Mouse (Mus musculus) limb, embryonic 14.5 days (tissue): ENCODE measurements around the gene Esr2. TPM values are rescaled to one million over a fixed set of nuclear protein-coding genes. Genes with fewer than 3 reads are reported as not detected.

ENCODE experiments used
- ATAC-seq: fragments of 200-750 bp; cut with Nextera tagmentation; 2 replicates; pipeline ENCODE4 v1.8.0; 2017; ENCODE audit warnings: low read depth, moderate number of reproducible peaks, moderate TSS enrichment; ENCODE audit not compliant: low FRiP score
- DNase-seq: peaks from one replicate; pipeline ENCODE4 v3.0.0-alpha.2; 2015; ENCODE audit warnings: low spot score
- H3K27ac ChIP-seq: fragments of 300-500 bp; sonication (generic); replicated peaks from 2 replicates; pipeline ENCODE4 v1.5.1; 2014; ENCODE audit warnings: low read depth, mild to moderate bottlenecking, low read length, moderate library complexity, mixed read lengths
- H3K27me3 ChIP-seq: fragments of 300-500 bp; sonication (generic); 2 replicates; pipeline ENCODE4 v1.6.1; 2014; ENCODE audit warnings: low read length, mixed read lengths; ENCODE audit not compliant: control insufficient read depth, insufficient read depth
- H3K36me3 ChIP-seq: fragments of 300-500 bp; sonication (generic); 2 replicates; pipeline ENCODE4 v1.6.1; 2014; ENCODE audit warnings: mild to moderate bottlenecking, low read length, moderate library complexity, mixed read lengths; ENCODE audit not compliant: control insufficient read depth, insufficient read depth
- H3K4me1 ChIP-seq: fragments of 300-500 bp; sonication (generic); 2 replicates; pipeline ENCODE4 v1.6.1; 2014; ENCODE audit warnings: antibody characterized with exemption, low read length, mixed read lengths; ENCODE audit not compliant: control insufficient read depth, insufficient read depth
- H3K4me2 ChIP-seq: fragments of 300-500 bp; sonication (generic); replicated peaks from 2 replicates; pipeline ENCODE4 v1.6.1; 2014; ENCODE audit warnings: low read depth, mild to moderate bottlenecking, low read length, moderate library complexity; ENCODE audit not compliant: severe bottlenecking
- H3K4me3 ChIP-seq: fragments of 300-500 bp; sonication (generic); replicated peaks from 2 replicates; pipeline ENCODE4 v1.5.1; 2014; ENCODE audit warnings: low read length
- H3K9ac ChIP-seq: fragments of 300-500 bp; sonication (generic); 2 replicates; pipeline ENCODE4 v1.6.1; 2014; ENCODE audit warnings: mild to moderate bottlenecking, low read depth, low read length, moderate library complexity; ENCODE audit not compliant: severe bottlenecking
- H3K9me3 ChIP-seq: fragments of 300-500 bp; sonication (generic); 2 replicates; pipeline ENCODE4 v1.6.1; 2016; ENCODE audit warnings: low read length; ENCODE audit not compliant: control insufficient read depth
- POLR2A ChIP-seq: fragments of 200-500 bp; IDR thresholded peaks from 2 replicates; pipeline ENCODE4 v1.8.0; 2012; ENCODE audit warnings: inconsistent platforms, mild to moderate bottlenecking, moderate library complexity, borderline replicate concordance; ENCODE audit not compliant: insufficient read depth, insufficient read length; ENCODE audit errors: extremely low read depth
- WGBS: fragments of 180-500 bp; shearing (Covaris S2); extraction: QIAGEN DNeasy Blood & Tissue Kit; methylation state at CpG from one replicate; pipeline ENCODE4 v1.1.7; 2014; 5-methylcytosine and 5-hydroxymethylcytosine counted together
- polyA plus RNA-seq, 2 experiments: library from polyadenylated mRNA; depleted of rRNA in 1 of 2; stranded (reverse) in 1 of 2; unstranded in 1 of 2; fragments of >200 nt; fragmentation: Nextera tagmentation in 1 of 2; extraction: Ambion mirVana in 1 of 2; gene quantifications; 2 replicates each; pipeline versions ENCODE4 v1.2.1 to v1.2.3; 2012 to 2014

The Esr2 gene
- polyA plus RNA-seq, 2 experiments = 0.10 to 0.24 TPM

GRCm38 (mm10) chr12:76073066-76073826, 103.8 kb downstream of the Esr2 start:
- 11% methylated on average over 13 of the region's 13 CpGs for whole genome bisulfite sequencing
- DNase-seq = peak; percentile 49
- Histone ChIP-seq H3K4me2 (peak overlapping the region; percentile 43), H3K27me3 (no peaks in the 10 kb centered on the region), H3K4me3 (peak overlapping the region; percentile 32), H3K9ac (peak overlapping the region; percentile 13), H3K4me1 (peaks cover 17% of the 10 kb centered on the region), H3K27ac (no peak overlapping the region), H3K36me3 (peaks cover 30% of the 10 kb centered on the region), H3K9me3 (no peaks in the 10 kb centered on the region)
- no peak for ATAC-seq
- TF ChIP-seq POLR2A = no peak

DNA sequence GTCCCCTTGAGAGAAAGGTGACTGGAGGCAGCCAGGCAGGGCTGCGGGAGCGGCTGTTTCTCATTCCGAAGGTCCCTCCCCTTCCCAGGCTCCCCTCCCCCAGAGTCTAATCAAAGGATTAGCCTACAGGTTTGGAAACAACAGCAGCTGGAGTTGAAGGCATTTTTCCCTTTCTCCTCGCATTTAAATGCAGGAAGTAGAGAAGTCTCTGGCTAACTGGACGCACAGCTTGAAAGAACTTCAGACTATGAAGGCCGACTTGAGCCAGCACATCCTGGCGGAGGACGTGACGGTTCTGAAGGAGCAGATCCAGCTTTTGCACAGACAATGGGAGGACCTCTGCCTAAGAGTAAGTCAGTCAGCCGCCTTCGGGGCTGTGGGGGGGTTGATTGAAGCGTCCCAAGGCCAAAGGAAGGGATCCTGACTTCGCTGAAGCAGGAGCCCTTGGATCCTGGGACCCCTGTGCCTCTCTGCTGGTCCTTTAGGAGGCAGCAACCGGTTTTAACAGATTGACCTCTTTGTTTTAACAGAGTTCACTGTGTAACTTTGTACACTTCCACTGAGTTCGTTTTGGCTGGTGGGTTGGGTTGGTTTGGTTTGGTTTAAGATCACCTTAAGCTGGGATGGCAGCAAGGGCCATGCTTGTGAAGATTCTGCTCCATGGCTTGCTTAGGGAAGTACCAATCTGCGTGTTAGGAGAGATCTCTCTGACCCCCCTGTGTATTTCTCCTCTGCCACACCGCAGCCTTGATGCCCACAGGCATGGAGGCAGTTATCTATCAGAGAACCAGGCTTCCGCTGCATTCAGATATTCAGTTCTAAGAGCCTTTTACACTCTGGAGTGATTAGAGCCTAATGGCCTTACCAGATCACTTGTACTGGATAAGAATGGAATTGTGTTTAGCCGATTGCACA, 104.9 kb downstream of the Esr2 start:
- ATAC-seq (peak; percentile 81), DNase-seq (peak; percentile 61)
- TF ChIP-seq POLR2A = no peak
- H3K9me3 ChIP-seq = no peaks in the 10 kb centered on the region
- peak overlapping the region; percentile 53 for H3K9ac ChIP-seq
- peaks cover 31% of the 10 kb centered on the region for H3K36me3 ChIP-seq
- H3K27ac ChIP-seq = peak overlapping the region; percentile 73
- peak overlapping the region; percentile 45 for H3K4me2 ChIP-seq
- peaks cover 17% of the 10 kb centered on the region for H3K4me1 ChIP-seq
- H3K4me3 ChIP-seq = peak overlapping the region; percentile 32
- 7% methylated on average over 19 of the region's 19 CpGs for WGBS
- H3K27me3 ChIP-seq = no peaks in the 10 kb centered on the region

Other genes starting within 250 kb of the Esr2 start
- 0.06 TPM in 1 of 2 replicates, not detected in the other for gene Tex21, start 69.5 kb upstream of the Esr2 start, polyA plus RNA-seq (2012; rRNA removed)
- 0.12 and 0.19 TPM in 2 replicates for gene Tex21, start 69.5 kb upstream of the Esr2 start, polyA plus RNA-seq (2014; fragmentation: Nextera tagmentation; extraction: Ambion mirVana)
- gene Mthfd1, start 78.0 kb upstream of the Esr2 start, polyA plus RNA-seq (2012; rRNA removed) = 37.0 and 49.5 TPM in 2 replicates
- gene Mthfd1, start 78.0 kb upstream of the Esr2 start, polyA plus RNA-seq (2014; fragmentation: Nextera tagmentation; extraction: Ambion mirVana) = 61.8 and 62.7 TPM in 2 replicates
- gene Akap5, start 147.6 kb upstream of the Esr2 start, polyA plus RNA-seq (2012; rRNA removed) = 1.1 and 1.6 TPM in 2 replicates
- gene Akap5, start 147.6 kb upstream of the Esr2 start, polyA plus RNA-seq (2014; fragmentation: Nextera tagmentation; extraction: Ambion mirVana) = 1.0 and 1.5 TPM in 2 replicates
- 24.1 and 27.2 TPM in 2 replicates for gene Zbtb25, start 192.3 kb upstream of the Esr2 start, polyA plus RNA-seq (2012; rRNA removed)
- gene Zbtb25, start 192.3 kb upstream of the Esr2 start, polyA plus RNA-seq (2014; fragmentation: Nextera tagmentation; extraction: Ambion mirVana) = 21.4 and 23.9 TPM in 2 replicates
- gene Zbtb1, start 193.0 kb upstream of the Esr2 start, polyA plus RNA-seq (2012; rRNA removed) = 6.2 and 6.9 TPM in 2 replicates
- gene Zbtb1, start 193.0 kb upstream of the Esr2 start, polyA plus RNA-seq (2014; fragmentation: Nextera tagmentation; extraction: Ambion mirVana) = 9.4 and 10.5 TPM in 2 replicates
- 5.1 and 6.7 TPM in 2 replicates for gene Hspa2, start 226.9 kb upstream of the Esr2 start, polyA plus RNA-seq (2012; rRNA removed)
- gene Hspa2, start 226.9 kb upstream of the Esr2 start, polyA plus RNA-seq (2014; fragmentation: Nextera tagmentation; extraction: Ambion mirVana) = 7.7 and 8.3 TPM in 2 replicates
- gene Ppp1r36, start 240.3 kb upstream of the Esr2 start, polyA plus RNA-seq (2012; rRNA removed) = 2.1 and 4.2 TPM in 2 replicates
- 3.1 and 5.3 TPM in 2 replicates for gene Ppp1r36, start 240.3 kb upstream of the Esr2 start, polyA plus RNA-seq (2014; fragmentation: Nextera tagmentation; extraction: Ambion mirVana)